Mouse (Mus musculus) thymus, postnatal 4 days (tissue): ENCODE measurements around the gene Tbx6.
A peak's percentile ranks its signal among the peaks of the same experiment; 100 is the strongest.

Source experiments
- DNase-seq: peaks from one replicate; pipeline ENCODE4 v3.0.0; 2021

Gene Tbx6

GRCm38 (mm10) chr7:126818818-126819217, 37.5 kb downstream of the Tbx6 start:
- DNase-seq = no peak

- peak; percentile 87 for DNase-seq
These were observed 40.7 kb downstream of the Tbx6 start for GRCm38 (mm10) chr7:126821835-126822511.

- no peak for DNase-seq
These were observed 41.5 kb downstream of the Tbx6 start for GRCm38 (mm10) chr7:126822741-126823140.

- no peak for DNase-seq
These were observed 42.0 kb downstream of the Tbx6 start for GRCm38 (mm10) chr7:126823202-126823711.

GRCm38 (mm10) chr7:126823940-126824339, 42.7 kb downstream of the Tbx6 start:
- no peak for DNase-seq

GRCm38 (mm10) chr7:126825403-126825802, 44.1 kb downstream of the Tbx6 start:
- peak; percentile 66 for DNase-seq

- DNase-seq = no peak
These were observed 44.7 kb downstream of the Tbx6 start for GRCm38 (mm10) chr7:126825952-126826351.

- no peak for DNase-seq
These were observed 50.3 kb downstream of the Tbx6 start, which contains the start of gene 4930451I11Rik for GRCm38 (mm10) chr7:126831539-126831938. 4930451I11Rik (minus strand) TSS chr7:126831639.

GRCm38 (mm10) chr7:126832036-126832598, 50.8 kb downstream of the Tbx6 start:
- DNase-seq = peak; percentile 91

- DNase-seq = no peak
These were observed 52.0 kb downstream of the Tbx6 start for GRCm38 (mm10) chr7:126833294-126833693.
